Mouse (Mus musculus) leukemia stem cell, adult 10-12 weeks (primary cell): ENCODE data around the gene Ndufs5. TPM values are rescaled to one million over a fixed set of nuclear protein-coding genes. Genes with fewer than 3 reads are reported as not detected.

Source experiments
- polyA plus RNA-seq: library from polyadenylated mRNA; stranded (reverse); fragments of >175 nt; gene quantifications from 2 replicates; pipeline ENCODE4 v1.2.3, GENCODE M21; 2012; ENCODE audit warnings: low replicate concordance

The Ndufs5 gene
- 18.3 and 29.6 TPM in 2 replicates for polyA plus RNA-seq

GRCm38 (mm10) chr4:123717574-123718433, at the start of gene Ndufs5:
TSS of gene Ndufs5 (minus strand) at chr4:123718202.

DNA sequence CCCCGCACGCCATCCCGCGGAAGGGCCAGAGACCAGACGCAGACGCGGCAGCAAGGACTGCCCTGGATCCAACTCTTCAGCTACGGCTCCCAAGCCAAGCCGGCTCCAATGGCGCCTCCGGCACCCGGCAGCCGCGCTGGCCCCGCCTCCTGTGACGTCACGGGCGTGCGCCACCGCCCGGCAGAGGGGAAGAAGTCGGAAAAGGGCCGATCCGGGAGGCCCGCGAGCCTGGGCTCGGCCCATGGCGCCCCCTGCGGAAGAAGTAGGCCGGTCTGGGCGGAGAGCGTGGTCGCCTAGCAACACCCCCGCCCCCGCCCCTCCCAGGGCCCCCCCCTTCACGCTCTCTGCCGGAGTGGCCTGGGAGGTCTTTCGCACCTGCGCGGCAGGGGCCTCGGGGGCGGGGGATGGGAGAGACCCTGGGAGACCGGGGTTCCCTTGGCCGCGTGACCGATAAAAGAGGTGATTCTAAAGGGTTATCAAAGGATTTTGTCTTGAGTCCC, 32.2 kb upstream of the Ndufs5 start, which contains the start of gene Akirin1:
TSS of gene Akirin1 (minus strand) at position 194 of the 500 bp plus-strand sequence.

GRCm38 (mm10) chr4:123684260-123684659, 33.7 kb downstream of the Ndufs5 start, which contains the start of gene Macf1:
TSS of gene Macf1 (minus strand) at chr4:123684360.

Other genes starting within 250 kb of the Ndufs5 start
- gene Macf1, start 33.8 kb downstream of the Ndufs5 start, polyA plus RNA-seq: 49.9 and 61.0 TPM in 2 replicates
- 320 and 470 TPM in 2 replicates for gene Akirin1, start 32.1 kb upstream of the Ndufs5 start, polyA plus RNA-seq
- not detected in 2 replicates for gene Rhbdl2, start 69.7 kb upstream of the Ndufs5 start, polyA plus RNA-seq
- not detected in 2 replicates for gene 4933427I04Rik, start 141.5 kb upstream of the Ndufs5 start, polyA plus RNA-seq
- 5.0 and 24.6 TPM in 2 replicates for gene Mycbp, start 186.6 kb upstream of the Ndufs5 start, polyA plus RNA-seq
- gene Rragc, start 199.2 kb upstream of the Ndufs5 start, polyA plus RNA-seq: 14.0 and 17.4 TPM in 2 replicates
- gene 4930535I16Rik, start 199.8 kb upstream of the Ndufs5 start, polyA plus RNA-seq: 0.42 TPM in 1 of 2 replicates, not detected in the other